Mouse (Mus musculus) fibroblast of lung, adult 2 months (primary cell): ENCODE data around the gene Cdk5r1.
A peak's percentile ranks its signal among the peaks of the same experiment; 100 is the strongest.
"Not testable (repeated sequence)": the region's sequence is repeated elsewhere in the genome, so short reads cannot be mapped to it uniquely, and the experiment has no call there.

Experiments used
- DNase-seq: peaks from one replicate; pipeline ENCODE4 v3.0.0-alpha.2; 2011; ENCODE audit warnings: low read depth

Cdk5r1 gene

DNA sequence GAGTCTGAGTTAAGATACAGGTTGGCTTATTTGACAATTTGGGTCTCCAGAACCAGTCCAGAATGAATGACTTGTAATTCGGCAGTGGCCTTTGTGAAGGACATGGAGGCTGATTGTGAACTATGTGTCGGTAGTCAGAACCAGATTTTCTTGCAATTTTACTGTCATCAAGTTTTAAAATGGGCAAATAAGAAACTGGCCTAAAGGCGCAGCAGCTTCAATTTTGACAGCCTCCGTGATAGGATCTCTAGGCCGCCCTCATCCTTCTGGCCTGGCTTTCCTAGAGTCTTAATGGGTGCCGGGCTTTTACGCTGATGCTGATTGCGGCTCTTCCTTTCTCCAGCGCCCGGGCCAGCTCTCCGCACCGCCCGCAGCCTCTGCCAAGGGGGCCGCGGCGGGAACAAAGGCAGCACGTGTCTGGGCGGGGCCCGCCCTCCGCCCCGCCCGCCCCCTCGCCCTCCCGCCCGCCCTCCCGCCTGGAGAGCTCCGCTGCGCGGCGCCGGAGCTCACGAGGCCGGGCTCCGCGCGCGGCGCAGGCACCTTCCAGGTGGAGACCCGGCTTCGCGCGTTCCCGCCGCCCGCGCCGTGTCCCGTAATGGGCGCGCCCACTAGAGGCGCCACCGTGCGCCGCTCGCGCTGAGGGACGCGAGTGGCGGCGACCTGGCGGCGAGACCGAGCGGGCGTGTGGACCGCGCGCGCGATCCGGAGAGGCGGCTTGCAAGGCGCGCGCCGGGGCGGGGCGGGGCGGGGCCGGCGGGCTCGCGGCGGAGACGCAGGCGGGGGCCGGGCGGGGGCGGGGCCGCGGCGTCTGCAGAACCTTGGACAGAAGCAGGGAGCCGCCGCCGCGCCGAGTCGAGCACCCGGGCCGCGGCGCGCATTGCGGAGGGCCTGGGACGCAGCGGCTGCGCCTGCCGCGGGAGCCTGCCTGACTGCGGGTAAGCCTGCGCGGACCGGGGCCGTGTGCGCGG lies at the start of gene Cdk5r1:
Gene Cdk5r1, plus strand, starts transcription at position 802 of the 968 bp plus-strand sequence.
- peak; percentile 55 for DNase-seq

DNA sequence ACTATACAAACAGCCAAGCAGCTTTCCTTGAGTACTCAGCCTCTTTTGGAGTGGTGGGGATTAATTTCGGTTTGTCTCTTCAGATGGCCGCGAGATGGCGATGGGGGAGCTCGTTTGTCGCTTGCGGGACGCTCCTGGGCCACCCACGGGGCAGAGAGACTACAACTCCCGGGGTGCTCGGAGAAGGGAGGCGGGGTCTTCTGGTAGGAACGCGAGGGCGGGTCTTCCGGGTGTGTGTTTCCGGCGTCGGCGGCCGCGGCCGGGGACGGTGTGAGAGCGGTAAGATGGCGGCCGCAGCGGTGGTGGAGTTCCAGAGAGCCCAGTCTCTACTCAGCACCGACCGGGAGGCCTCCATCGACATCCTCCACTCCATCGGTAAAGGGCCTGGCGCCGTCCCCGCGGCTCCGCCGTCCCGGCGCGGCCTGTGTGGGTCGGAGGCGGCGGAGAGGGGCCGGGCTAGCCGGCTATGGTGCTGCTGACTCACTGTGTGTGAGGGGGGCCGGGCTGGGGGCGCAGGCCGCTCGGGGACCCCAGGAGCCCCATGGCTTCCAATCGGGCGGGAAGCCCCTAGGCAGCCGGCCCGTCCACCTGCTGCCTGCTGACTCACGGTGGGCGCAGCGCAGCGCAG lies 48.3 kb upstream of the Cdk5r1 start, which contains the start of gene Psmd11:
Gene Psmd11, plus strand, starts transcription at position 235 of the 628 bp plus-strand sequence.
- DNase-seq, result peak; percentile 69

DNA sequence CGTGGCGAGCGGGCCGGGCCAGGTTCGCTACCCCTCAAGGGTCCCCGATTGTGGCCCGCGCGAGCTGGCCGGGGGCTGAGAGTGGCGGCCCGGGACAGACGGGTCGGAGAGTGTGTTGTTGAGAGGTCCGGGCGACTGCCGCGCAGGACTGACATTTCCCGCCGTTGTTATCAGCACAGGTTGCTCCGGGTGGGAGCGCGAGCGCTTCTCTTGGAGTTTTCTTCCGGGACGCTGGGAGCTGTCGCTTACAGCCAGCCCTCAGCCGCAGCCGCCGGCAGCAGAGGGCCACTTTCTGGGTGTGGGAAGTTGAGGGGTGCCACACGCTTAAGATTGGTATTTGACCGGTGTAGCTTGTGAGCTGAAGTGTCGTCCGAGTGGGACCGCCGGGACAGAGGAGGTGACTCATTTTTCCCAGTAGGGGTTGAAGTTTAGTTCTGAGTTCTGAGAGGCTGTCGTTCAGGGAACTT lies 47.8 kb upstream of the Cdk5r1 start:
- no peak for DNase-seq

DNA sequence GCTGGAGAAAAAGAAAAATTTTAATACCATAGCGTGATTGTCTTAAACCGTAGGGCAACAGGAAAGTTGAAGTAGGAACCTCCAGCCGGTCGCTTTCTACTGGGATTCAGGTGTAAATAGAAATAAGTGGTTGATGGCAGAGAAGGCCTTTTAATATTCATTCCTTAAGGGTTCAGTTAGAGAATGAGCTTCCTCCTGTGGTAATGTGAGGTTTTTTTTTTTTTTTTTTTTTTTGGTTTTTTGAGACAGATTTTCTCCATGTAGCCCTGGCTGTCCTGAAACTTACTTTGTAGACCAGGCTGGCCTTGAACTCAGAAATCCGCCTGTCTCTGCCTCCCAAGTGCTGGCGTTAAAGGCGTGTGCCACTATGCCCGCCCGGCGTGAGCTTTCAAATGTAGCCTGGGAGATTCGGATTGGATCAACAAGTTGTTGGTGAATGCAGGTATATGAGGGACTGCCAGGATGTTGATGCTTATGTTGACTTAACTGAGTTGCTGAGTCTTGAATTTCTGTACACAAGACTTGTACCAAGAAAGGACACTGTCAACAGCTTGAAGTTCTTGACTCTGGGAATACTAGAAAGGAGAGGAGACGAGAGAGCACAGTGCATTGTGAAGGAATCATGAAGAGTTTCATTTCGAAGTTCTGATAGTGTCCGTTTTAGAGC lies 47.2 kb upstream of the Cdk5r1 start:
- no peak for DNase-seq

DNA sequence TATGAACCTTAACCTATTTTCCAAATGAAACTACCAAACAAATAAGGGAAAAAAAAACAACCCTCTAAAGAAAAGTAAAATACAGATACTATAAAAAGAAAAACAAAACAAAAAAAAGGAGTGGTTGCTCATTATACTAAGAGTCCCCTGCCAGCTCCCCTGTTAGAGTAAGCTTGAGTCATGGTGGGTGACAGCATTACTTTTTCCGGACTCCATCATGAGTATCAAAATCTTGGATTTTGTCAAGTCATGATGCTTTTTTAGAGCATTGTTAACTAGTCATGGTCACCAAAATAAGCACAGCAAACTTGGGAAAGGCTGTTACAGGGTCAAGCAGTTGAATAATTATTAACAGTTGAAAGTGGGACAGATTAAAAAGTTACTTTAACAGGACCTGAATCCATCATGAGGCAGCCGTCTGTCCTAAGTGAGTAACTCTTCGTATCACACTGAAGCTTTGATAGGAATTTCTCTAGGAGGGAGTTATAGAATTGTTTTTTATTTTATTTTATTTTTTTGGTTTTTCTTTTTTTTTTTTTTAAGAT lies 46.4 kb upstream of the Cdk5r1 start:
- no peak for DNase-seq

DNA sequence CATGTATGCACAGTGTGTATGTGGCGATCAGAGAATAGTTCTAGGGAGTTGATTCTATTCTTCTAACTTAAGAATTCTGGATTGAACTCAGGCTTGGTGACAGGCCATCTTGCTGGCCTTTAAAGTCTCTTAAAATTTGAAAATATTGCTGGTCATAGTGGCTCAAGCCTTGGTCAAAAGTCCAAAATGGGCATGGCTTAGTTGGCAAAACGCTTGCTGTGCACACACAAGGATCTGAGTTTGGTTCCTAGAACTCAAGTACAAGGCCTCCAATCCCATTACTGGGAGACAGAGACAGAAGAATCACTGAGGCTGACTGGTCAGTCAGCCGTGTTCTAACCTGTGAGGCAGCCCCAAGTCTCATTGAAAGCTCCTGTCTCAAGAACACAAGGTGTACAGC lies 29.9 kb upstream of the Cdk5r1 start:
- no peak for DNase-seq

DNA sequence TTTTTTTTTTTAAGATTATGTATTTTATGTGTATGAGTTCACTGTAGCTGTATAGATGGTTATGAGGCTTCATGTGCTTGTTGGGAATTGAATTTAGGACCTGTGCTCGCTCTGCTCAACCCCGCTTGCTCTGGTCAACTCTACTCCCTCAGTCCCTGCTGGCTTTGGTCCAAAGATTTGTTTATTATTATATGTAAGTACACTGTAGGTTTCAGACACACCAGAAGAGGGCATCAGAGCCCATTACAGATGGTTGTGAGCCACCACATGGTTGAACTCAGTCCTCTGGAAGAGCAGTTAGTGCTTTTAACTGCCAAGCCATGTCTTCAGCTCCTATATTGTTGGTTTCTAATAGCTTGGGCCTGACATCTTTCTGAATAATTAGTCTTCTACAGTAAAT lies 27.0 kb upstream of the Cdk5r1 start:
- DNase-seq, result no peak

DNA sequence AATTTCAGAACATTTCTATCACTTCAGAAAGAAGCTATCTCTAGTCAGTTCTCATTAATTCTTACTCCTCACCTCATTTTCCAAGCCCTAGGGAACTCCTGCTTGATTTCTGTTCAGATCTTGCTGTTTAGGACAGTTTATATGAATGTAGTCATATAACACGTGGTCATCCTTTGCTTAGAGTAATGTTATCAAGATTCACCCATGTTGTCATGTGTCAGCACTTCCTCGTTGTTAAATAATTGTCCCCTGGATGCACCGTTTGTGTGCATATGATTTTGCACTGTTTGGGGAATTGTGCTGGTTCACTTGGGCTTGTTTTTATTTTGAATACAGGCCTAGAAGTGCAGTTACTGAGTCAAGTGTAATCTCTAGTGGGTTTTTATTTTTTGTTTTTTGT lies 24.6 kb upstream of the Cdk5r1 start:
- DNase-seq, result no peak

DNA sequence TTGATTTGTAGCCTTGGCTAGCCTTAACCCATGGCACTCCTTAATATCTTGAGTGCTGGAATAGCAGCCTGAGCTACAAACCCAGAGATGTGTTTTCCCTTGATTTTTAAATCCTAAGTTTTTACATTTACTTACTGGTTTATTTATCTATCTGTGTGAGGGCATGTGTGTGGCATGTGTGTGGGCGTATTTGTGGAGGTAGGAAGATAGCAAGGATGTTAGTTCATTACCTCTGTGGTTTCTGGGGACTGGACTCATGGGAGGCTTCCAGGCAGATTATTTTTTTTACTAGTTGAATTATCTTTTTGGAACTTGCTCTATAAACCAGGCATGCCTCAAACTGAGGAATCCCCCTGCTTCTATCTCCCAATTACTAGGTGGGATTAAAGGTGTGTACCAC lies 23.6 kb upstream of the Cdk5r1 start:
- DNase-seq, result no peak

DNA sequence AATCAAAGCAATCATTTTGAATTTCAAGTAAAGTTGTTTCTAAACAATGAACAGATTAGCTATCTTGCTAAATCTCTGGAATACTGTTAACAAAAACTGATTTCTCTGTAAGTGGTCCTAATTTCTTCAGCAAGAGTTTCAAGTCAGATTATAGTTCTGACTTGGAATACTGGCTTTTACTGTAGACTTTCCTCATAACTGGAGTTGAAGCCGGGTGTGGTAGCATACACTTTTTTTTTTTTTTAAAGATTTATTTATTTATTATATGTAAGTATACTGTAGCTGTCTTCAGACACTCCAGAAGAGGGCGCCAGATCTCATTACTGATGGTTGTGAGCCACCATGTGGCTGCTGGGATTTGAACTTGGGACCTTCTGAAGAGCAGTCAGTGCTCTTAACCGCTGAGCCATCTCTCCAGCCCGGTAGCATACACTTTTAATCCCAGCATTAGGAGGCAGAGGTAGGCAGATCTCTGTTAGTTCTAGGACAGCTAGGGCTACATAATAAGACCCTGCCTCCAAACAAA lies 13.2 kb upstream of the Cdk5r1 start:
- DNase-seq, result not testable (repeated sequence)

DNA sequence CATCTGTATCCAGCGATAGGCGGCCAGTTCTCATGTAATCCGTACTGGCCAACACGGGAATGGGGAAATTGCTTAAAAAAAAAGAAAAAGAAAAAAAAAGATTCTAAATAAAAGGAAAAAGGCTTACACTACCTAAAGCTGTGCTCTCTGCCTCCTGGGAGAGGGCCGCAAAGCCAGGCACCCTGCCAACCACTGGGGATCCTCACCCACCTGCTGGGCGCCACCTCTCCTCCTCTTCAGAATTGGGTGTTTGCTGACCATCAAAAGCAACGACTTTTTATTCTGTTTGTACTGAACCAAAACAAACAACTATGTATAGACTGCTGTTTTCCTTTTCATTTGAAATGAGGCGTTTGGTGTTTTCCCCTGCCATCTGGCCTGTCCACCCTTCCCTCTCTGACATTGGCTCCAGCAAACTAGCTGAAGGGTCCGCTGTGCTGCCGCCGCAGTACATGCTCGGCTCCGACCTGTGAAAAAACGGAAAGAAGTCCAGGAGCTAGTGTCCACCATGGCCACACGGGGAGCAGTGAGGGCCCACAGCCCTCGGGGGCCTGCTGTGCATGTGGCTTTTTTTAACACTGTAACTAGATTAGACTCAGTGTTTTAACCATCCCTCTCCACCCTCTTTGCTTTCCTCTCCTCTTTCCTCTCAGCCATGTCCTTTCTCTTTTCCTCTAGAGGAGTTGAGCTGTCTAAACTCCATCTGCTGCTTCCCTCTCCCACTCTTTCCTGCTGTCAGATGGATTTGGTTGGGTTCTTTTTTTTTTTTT lies 4.8 kb upstream of the Cdk5r1 start:
- no peak for DNase-seq

DNA sequence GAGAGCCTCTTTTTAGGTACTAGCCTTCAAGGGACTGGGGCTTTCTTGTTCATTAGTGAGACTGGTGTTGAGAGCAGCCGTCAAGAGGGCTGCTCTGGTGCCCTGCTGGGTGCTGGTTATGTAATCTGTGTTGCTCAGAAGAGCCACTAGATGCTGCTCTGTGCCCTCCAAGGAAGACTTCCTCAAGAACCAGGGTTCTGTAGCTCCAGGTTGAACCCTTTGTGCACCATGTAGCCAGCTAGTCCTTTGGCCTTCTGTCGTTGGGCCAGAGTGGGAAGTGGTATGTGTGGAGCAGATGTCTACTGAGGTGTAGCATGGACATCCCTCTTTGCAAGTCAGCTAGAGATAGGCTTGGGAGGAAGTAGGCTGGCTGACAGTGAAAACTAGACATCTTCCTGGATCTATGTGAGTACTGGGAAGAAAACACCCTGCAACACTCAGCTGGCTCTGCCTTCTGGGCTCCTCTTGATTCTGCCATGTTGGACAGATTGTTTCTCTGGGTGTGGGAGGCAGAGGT lies 2.6 kb upstream of the Cdk5r1 start:
- DNase-seq, result no peak

DNA sequence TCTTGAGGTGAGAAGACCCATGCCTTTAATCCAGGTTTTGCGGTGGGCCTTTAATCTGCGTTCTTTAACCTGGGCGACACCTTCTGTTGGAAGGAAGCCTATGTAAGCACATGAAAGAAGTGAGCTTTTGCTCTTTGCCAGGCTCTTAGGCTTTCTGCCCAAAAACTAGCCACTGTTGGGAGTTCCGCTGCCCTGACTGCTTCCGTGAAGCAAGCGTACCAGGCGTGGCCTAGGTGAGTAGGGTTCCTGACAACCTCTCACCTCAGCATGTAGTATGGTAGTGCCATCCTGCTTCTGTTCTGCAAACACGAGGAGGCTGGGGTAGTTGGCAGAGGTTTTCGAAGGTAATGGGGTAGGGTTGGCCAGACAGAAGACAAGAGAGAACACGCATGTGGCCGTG lies 2.0 kb upstream of the Cdk5r1 start:
- DNase-seq, result no peak

DNA sequence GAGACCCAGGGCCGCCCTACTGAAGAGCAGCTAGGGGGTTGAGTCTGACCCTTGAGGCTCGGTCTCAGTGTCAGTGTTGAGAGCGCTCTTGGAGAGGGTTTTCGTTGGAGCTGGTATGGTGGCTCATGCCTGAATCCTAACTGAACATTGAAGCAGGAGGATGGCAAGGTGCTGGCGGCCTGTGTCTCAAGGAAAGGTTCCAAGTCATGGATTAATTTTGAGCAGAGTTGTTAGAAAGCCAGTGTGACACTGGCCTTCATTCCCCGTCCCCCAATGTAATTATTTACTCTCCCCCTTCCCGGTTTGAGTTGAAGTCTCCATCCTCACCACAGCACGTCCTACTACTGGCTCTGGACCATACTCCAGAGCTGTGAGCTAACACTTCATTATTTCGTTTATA lies 1.3 kb upstream of the Cdk5r1 start:
- DNase-seq, result no peak

DNA sequence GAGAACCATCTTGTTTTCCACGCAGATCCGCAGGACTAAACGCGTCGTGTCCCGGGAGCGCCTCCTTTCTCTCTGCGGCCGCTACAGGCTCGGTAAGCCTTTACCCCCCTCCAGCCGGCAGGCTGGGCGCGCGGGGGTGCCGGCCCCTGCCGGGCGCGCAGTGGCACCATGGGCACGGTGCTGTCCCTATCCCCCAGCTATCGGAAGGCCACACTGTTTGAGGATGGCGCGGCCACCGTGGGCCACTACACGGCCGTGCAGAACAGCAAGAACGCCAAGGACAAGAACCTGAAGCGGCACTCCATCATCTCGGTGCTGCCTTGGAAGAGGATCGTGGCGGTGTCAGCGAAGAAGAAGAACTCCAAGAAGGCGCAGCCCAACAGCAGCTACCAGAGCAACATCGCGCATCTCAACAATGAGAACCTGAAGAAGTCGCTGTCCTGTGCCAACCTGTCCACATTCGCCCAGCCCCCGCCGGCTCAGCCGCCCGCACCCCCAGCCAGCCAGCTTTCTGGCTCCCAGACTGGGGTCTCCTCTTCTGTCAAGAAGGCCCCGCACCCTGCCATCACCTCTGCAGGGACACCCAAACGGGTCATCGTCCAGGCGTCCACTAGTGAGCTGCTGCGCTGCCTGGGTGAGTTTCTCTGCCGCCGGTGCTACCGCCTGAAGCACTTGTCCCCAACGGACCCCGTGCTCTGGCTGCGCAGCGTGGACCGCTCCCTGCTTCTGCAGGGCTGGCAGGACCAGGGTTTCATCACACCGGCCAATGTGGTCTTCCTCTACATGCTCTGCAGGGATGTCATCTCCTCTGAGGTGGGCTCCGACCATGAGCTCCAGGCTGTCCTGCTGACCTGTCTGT lies 747 bp downstream of the Cdk5r1 start:
- no peak for DNase-seq

DNA sequence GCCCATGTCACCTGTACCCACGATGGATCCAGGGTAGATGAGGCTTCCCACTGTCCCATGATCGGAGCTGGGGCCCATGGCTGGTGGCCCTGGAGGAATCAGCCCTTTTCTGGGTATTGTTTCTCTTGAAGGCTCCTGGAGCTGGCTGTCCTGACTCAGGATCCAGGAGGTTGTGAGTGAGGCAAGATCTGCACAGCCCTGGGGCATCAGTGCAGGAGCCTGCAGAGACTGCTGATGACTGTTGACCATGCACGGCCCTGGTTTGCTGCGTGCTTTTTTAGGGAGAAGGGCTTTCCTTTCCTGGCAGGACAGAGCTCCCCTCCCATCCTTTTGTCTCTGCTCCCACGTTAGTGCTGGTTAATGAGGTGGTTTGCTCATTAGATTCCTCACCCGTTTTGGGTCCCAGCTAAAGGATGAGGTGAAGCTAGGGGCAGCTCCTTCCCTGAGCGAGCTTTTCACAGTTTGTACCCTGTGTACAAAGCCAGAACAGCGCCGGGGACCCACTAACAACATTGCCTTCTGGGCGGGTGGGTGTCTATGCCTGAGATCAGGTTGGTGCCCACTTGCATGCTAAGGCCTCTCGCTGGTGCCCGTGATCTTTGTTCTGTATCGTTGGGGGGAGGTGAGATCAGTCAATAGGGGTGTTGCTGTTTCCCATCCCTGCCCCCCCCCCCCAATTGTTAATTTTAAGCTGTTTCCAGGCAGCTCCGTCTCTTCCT lies 2.0 kb downstream of the Cdk5r1 start:
- DNase-seq, result no peak

DNA sequence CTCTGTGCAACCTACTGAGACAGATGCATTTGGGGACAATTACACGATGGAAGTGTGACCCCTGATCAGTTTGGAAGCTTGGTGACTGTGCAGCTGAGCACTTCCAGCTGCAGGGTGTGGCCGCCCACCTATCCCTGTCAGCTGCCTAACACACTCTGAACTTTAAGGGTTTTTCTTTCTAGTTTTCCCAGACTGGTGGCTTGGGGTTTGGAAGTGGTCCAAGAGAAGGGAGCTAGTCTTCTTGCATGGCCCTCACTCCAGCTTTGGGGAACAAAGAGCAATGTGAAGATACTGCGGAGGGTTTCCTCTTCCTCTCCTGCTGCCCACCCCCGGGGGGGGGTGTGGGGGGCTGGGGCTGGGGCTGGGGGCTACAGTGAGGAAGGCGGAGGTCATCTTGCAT lies 2.6 kb downstream of the Cdk5r1 start:
- DNase-seq, result no peak

DNA sequence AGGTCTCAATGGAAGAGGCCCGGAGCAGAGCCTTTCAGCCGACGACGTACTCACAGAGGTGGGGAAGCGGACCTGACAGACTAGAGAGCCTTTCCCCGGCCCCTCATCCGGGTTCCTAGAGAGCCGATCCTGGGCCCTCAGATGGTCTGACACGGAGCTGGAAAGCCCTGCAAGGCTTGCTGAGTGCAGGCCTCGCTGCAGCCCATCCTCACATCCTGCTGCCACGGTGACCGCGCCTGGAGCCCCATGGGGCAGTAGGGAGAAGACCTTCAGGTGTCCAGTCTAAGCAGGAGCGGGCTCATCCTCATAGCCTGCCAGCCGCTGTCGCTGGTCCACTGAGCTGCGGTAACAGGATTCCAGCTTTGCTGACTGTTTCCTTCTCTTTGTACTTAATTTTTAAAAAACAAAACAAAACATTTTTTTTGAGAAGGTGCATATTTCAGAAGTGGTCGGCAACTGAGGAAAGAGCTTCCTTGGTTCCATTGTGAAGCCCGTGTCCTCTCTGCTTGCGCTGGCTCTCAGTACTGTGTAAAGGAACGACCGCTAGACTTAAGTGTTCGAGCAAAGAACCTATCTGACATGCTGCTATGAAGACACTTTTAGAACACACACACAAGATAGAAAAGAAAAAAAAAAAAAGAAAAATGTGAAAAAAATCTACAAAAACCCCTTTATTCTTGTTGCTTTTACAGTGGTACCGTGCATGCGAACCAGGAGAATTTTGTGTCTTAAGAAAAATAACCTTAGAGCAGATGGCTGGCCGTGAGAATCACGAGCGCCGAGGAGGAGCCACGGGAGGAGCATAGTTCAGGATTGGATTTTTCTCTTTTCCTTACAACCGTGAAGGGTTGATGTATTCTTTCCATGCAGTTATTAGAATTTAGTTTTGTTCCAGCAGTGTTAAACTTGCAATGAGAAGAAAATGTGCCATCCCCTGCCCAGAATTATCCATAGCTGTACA lies 3.4 kb downstream of the Cdk5r1 start:
- DNase-seq, result no peak
